Mouse (Mus musculus): ENCODE measurements at regions not wholly inside any gene's neighbourhood (a gene's known extent, or its start where the extent isn't known, plus 50 kb on each side); places are given as distances from the start of the nearest gene placed in this dataset.

- Histone ChIP-seq H3K27me3 (ENCODE audit: control insufficient read depth, insufficient read depth, low read length) (no peaks in the 10 kb centered on the region), H3K9me3 (ENCODE audit: control insufficient read depth, low read length) (no peaks in the 10 kb centered on the region), H3K27ac (replicated peaks in 1 of 2; ENCODE audit: control insufficient read depth in 1 of 2, insufficient read depth in 1 of 2, low read depth in 2 of 2, low read length in 2 of 2) (no peak overlapping the region), H3K36me3 (ENCODE audit: control insufficient read depth, insufficient read depth, low read length) (no peaks in the 10 kb centered on the region), H3K4me2 (ENCODE audit: low read length) (no peak overlapping the region), H3K4me3 (ENCODE audit: control insufficient read depth in 1 of 2, insufficient read depth in 1 of 2, low read depth in 1 of 2, low read length in 2 of 2) (no peak overlapping the region), H3K4me1 (ENCODE audit: control insufficient read depth in 2 of 2, insufficient read depth in 2 of 2, low read length in 2 of 2) (peaks cover 17 to 18% of the 10 kb centered on the region in 2 experiments), H3K9ac (ENCODE audit: low read length) (no peak overlapping the region)
- no peak for ATAC-seq (ENCODE audit: insufficient number of reproducible peaks, insufficient read depth, low FRiP score, low read depth)
- WGBS, result 93% methylated on average over 4 of the region's 4 CpGs
Measured at GRCm38 (mm10) chr6:54763669-54764068, 53.0 kb upstream of the Znrf2 start.

- Histone ChIP-seq H3K27ac (replicated peaks in 1 of 2; ENCODE audit: control insufficient read depth in 1 of 2, insufficient read depth in 1 of 2, low read depth in 2 of 2, low read length in 2 of 2) (no peak overlapping the region), H3K27me3 (ENCODE audit: control insufficient read depth, insufficient read depth, low read length) (no peaks in the 10 kb centered on the region), H3K4me2 (ENCODE audit: low read length) (no peak overlapping the region), H3K36me3 (ENCODE audit: control insufficient read depth, insufficient read depth, low read length) (no peaks in the 10 kb centered on the region), H3K9me3 (ENCODE audit: control insufficient read depth, low read length) (no peaks in the 10 kb centered on the region), H3K9ac (ENCODE audit: low read length) (no peak overlapping the region), H3K4me3 (ENCODE audit: control insufficient read depth in 1 of 2, insufficient read depth in 1 of 2, low read depth in 1 of 2, low read length in 2 of 2) (no peak overlapping the region), H3K4me1 (ENCODE audit: control insufficient read depth in 2 of 2, insufficient read depth in 2 of 2, low read length in 2 of 2) (peaks cover 11 to 15% of the 10 kb centered on the region in 2 experiments)
- WGBS, result 68% methylated on average over 2 of the region's 2 CpGs
- ATAC-seq (ENCODE audit: insufficient number of reproducible peaks, insufficient read depth, low FRiP score, low read depth), result no peak
Measured at GRCm38 (mm10) chr6:54765715-54766114, 51.0 kb upstream of the Znrf2 start.

GRCm38 (mm10) chr6:54766485-54767112, 50.1 kb upstream of the Znrf2 start:
- 77% methylated on average over 5 of the region's 5 CpGs for WGBS
- H3K27ac ChIP-seq (replicated peaks in 1 of 2; ENCODE audit: control insufficient read depth in 1 of 2, insufficient read depth in 1 of 2, low read depth in 2 of 2, low read length in 2 of 2), result no peak overlapping the region
- ATAC-seq (ENCODE audit: insufficient number of reproducible peaks, insufficient read depth, low FRiP score, low read depth), result no peak

More at GRCm38 (mm10) chr6:54766485-54767112, 50.1 kb upstream of the Znrf2 start:
- Histone ChIP-seq H3K9me3 (ENCODE audit: control insufficient read depth, low read length) (no peaks in the 10 kb centered on the region), H3K9ac (ENCODE audit: low read length) (no peak overlapping the region), H3K4me3 (ENCODE audit: control insufficient read depth in 1 of 2, insufficient read depth in 1 of 2, low read depth in 1 of 2, low read length in 2 of 2) (no peak overlapping the region), H3K27me3 (ENCODE audit: control insufficient read depth, insufficient read depth, low read length) (no peaks in the 10 kb centered on the region), H3K36me3 (ENCODE audit: control insufficient read depth, insufficient read depth, low read length) (no peaks in the 10 kb centered on the region), H3K4me2 (ENCODE audit: low read length) (no peak overlapping the region), H3K4me1 (ENCODE audit: control insufficient read depth in 2 of 2, insufficient read depth in 2 of 2, low read length in 2 of 2) (peaks cover 20 to 23% of the 10 kb centered on the region in 2 experiments)
